Mouse (Mus musculus) gastrocnemius, adult 2 months (tissue): ENCODE data around the gene Gm21731. TPM values are rescaled to one million over a fixed set of nuclear protein-coding genes. Genes with fewer than 3 reads are reported as not detected.
"Not testable (repeated sequence)": the region's sequence is repeated elsewhere in the genome, so short reads cannot be mapped to it uniquely, and the experiment has no call there.

Experiments
- DNase-seq: peaks from one replicate; pipeline ENCODE4 v3.0.0; 2022
- H3K27ac ChIP-seq: fragments of 200-600 bp; 2 replicates; pipeline ENCODE4 v1.8.1; 2022; ENCODE audit warnings: mild to moderate bottlenecking
- H3K4me3 ChIP-seq: fragments of 200-600 bp; 2 replicates; pipeline ENCODE4 v1.8.1; 2022; ENCODE audit warnings: mild to moderate bottlenecking, moderate library complexity
- intact Hi-C: fragments of 180-260 bp; cut with DNase I; formaldehyde crosslinking; loops from one replicate; pipeline ENCODE4 v1.15.1; 2025
- long read RNA-seq, 2 experiments: library from polyadenylated mRNA; stranded (forward); transcript quantifications; one replicate each; pipeline ENCODE4 v2.0.0; 2021
- total RNA-seq, 2 experiments: library from RNA; stranded (reverse); gene quantifications; 2 replicates each; pipeline ENCODE4 v1.2.3; 2021

The Gm21731 gene
- not detected for total RNA-seq
- long read RNA-seq, experiment 1: 0 reads
- long read RNA-seq, experiment 2: 0 reads

- intact Hi-C loops, H3K27ac ChIP-seq, H3K4me3 ChIP-seq, DNase-seq: not testable (repeated sequence)
Measured at GRCm38 (mm10) chr13:120238811-120239210, at the start of gene Gm21731. Gm21731 (plus strand) TSS chr13:120239111.

- intact Hi-C loops, H3K4me3 ChIP-seq, DNase-seq, H3K27ac ChIP-seq: not testable (repeated sequence)
Measured at GRCm38 (mm10) chr13:120196189-120196821, 42.6 kb upstream of the Gm21731 start.

GRCm38 (mm10) chr13:120215847-120216246 lies 23.1 kb upstream of the Gm21731 start, which contains the start of gene Gm21762:
Gm21762 (minus strand) TSS chr13:120215947.
- intact Hi-C loops, H3K4me3 ChIP-seq, H3K27ac ChIP-seq, DNase-seq: not testable (repeated sequence)

GRCm38 (mm10) chr13:120220922-120221321 lies 18.0 kb upstream of the Gm21731 start:
- intact Hi-C loops, H3K4me3 ChIP-seq, H3K27ac ChIP-seq, DNase-seq: not testable (repeated sequence)

- intact Hi-C loops, H3K4me3 ChIP-seq, DNase-seq, H3K27ac ChIP-seq: not testable (repeated sequence)
Measured at GRCm38 (mm10) chr13:120223012-120223659, 15.8 kb upstream of the Gm21731 start.

- H3K4me3 ChIP-seq, H3K27ac ChIP-seq, DNase-seq, intact Hi-C loops: not testable (repeated sequence)
Measured at GRCm38 (mm10) chr13:120231798-120232197, 7.1 kb upstream of the Gm21731 start.

- DNase-seq, intact Hi-C loops, H3K27ac ChIP-seq, H3K4me3 ChIP-seq: not testable (repeated sequence)
Measured at GRCm38 (mm10) chr13:120232447-120233049, 6.4 kb upstream of the Gm21731 start.

GRCm38 (mm10) chr13:120251208-120251924 lies 12.5 kb downstream of the Gm21731 start:
- H3K4me3 ChIP-seq, intact Hi-C loops, H3K27ac ChIP-seq, DNase-seq: not testable (repeated sequence)

- intact Hi-C loops, H3K27ac ChIP-seq, DNase-seq, H3K4me3 ChIP-seq: not testable (repeated sequence)
Measured at GRCm38 (mm10) chr13:120258817-120259658, 20.1 kb downstream of the Gm21731 start.

GRCm38 (mm10) chr13:120259718-120260117 lies 20.8 kb downstream of the Gm21731 start:
- DNase-seq, H3K27ac ChIP-seq, H3K4me3 ChIP-seq, intact Hi-C loops: not testable (repeated sequence)

- H3K4me3 ChIP-seq, H3K27ac ChIP-seq, DNase-seq, intact Hi-C loops: not testable (repeated sequence)
Measured at GRCm38 (mm10) chr13:120262870-120263269, 24.0 kb downstream of the Gm21731 start, which contains the start of gene AF067061. AF067061 (plus strand) TSS chr13:120263114.

GRCm38 (mm10) chr13:120277837-120278236 lies 38.9 kb downstream of the Gm21731 start:
- DNase-seq, H3K27ac ChIP-seq, intact Hi-C loops: not testable (repeated sequence)

More at GRCm38 (mm10) chr13:120277837-120278236, 38.9 kb downstream of the Gm21731 start:
- not testable (repeated sequence) for H3K4me3 ChIP-seq
